Mouse (Mus musculus) CH12.LX (cell line): ENCODE data around the gene Rpp14. TPM values are rescaled to one million over a fixed set of nuclear protein-coding genes. Genes with fewer than 3 reads are reported as not detected.

Experiments
- DNase-seq: peaks from one replicate; pipeline ENCODE4 v3.0.0-alpha.2; 2013; ENCODE audit errors: extremely low read depth
- H3K27ac ChIP-seq: 2 replicates; pipeline ENCODE4 v1.5.1; 2012; ENCODE audit warnings: low read depth, mild to moderate bottlenecking, control low read depth, moderate library complexity; ENCODE audit not compliant: insufficient read depth
- H3K27me3 ChIP-seq: replicated peaks from 2 replicates; pipeline ENCODE3; 2012; ENCODE audit warnings: inconsistent platforms
- H3K36me3 ChIP-seq, 2 experiments: replicated peaks in 1 of 2; 2 replicates each; pipeline versions ENCODE3 to v1.6.1; 2012; ENCODE audit warnings: inconsistent platforms in 1 of 2, low read length in 1 of 2, mild to moderate bottlenecking in 1 of 2, mixed read lengths in 1 of 2, moderate library complexity in 1 of 2; ENCODE audit not compliant: control insufficient read depth in 1 of 2, insufficient read depth in 1 of 2
- H3K4me1 ChIP-seq, 2 experiments: 2 replicates each; pipeline ENCODE4 v1.6.1; 2012; ENCODE audit warnings: inconsistent platforms in 1 of 2, moderate library complexity in 1 of 2; ENCODE audit not compliant: insufficient read depth in 2 of 2, control insufficient read depth in 1 of 2
- H3K4me2 ChIP-seq: 2 replicates; pipeline ENCODE4 v1.6.1; 2012; ENCODE audit warnings: low read depth, mild to moderate bottlenecking, control low read depth; ENCODE audit not compliant: poor library complexity, insufficient read depth, severe bottlenecking
- H3K4me3 ChIP-seq, 3 experiments: fragments of 150-350 bp in 1 of 3; sonication (generic) in 1 of 3; replicated peaks in 1 of 3; 2 replicates each; pipeline versions ENCODE3 to v1.5.1; 2011 to 2012; ENCODE audit warnings: low read depth in 2 of 3, low read length in 2 of 3, mild to moderate bottlenecking in 2 of 3, moderate library complexity in 2 of 3, control low read depth in 1 of 3, improper control_type of control experiment in 1 of 3, inconsistent platforms in 1 of 3, mixed read lengths in 1 of 3; ENCODE audit not compliant: poor library complexity in 1 of 3
- H3K79me2 ChIP-seq: replicated peaks from 2 replicates; pipeline ENCODE4 v1.6.1; 2012; ENCODE audit warnings: mild to moderate bottlenecking, moderate library complexity; ENCODE audit not compliant: control insufficient read depth, poor library complexity, insufficient read depth, severe bottlenecking; ENCODE audit errors: extremely low read depth
- H3K9ac ChIP-seq: 2 replicates; pipeline ENCODE4 v1.6.1; 2012; ENCODE audit warnings: low read depth, mild to moderate bottlenecking, control low read depth, moderate library complexity; ENCODE audit not compliant: insufficient read depth
- H3K9me3 ChIP-seq: replicated peaks from 2 replicates; pipeline ENCODE3; 2012; ENCODE audit warnings: low read length, inconsistent platforms, mixed read lengths
- CHD1 ChIP-seq: IDR thresholded peaks from 2 replicates; pipeline ENCODE4 v1.6.1; 2012; ENCODE audit warnings: low read depth, low read length, improper control_type of control experiment, inconsistent platforms
- CHD2 ChIP-seq: IDR thresholded peaks from 2 replicates; pipeline ENCODE4 v1.6.1; 2011; ENCODE audit warnings: low read length, improper control_type of control experiment
- EP300 ChIP-seq: IDR thresholded peaks from 2 replicates; pipeline ENCODE4 v1.6.1; 2011; ENCODE audit warnings: low read length, improper control_type of control experiment
- ETS1 ChIP-seq: conservative IDR thresholded peaks from 2 replicates; pipeline ENCODE4 v1.6.1; 2012; ENCODE audit warnings: low read depth, mild to moderate bottlenecking, inconsistent platforms, low read length, improper control_type of control experiment, moderate library complexity
- GABPA ChIP-seq: IDR thresholded peaks from 2 replicates; pipeline ENCODE4 v1.6.1; 2012; ENCODE audit warnings: low read depth, low read length, improper control_type of control experiment, inconsistent platforms; ENCODE audit not compliant: insufficient replicate concordance
- HCFC1 ChIP-seq: IDR thresholded peaks from 2 replicates; pipeline ENCODE4 v1.6.1; 2012; ENCODE audit warnings: low read depth, mild to moderate bottlenecking, inconsistent platforms, low read length, improper control_type of control experiment
- IRF4 ChIP-seq: IDR thresholded peaks from 2 replicates; pipeline ENCODE4 v1.6.1; 2014; ENCODE audit warnings: low read depth, mild to moderate bottlenecking, inconsistent platforms, low read length, improper control_type of control experiment
- JUND ChIP-seq: conservative IDR thresholded peaks from 2 replicates; pipeline ENCODE4 v1.6.1; 2011; ENCODE audit warnings: low read depth, low read length, improper control_type of control experiment
- MAFK ChIP-seq: IDR thresholded peaks from 2 replicates; pipeline ENCODE4 v1.6.1; 2011; ENCODE audit warnings: low read length, improper control_type of control experiment; ENCODE audit not compliant: insufficient replicate concordance
- MAX ChIP-seq: IDR thresholded peaks from 2 replicates; pipeline ENCODE4 v1.6.1; 2011; ENCODE audit warnings: low read length, improper control_type of control experiment
- MAZ ChIP-seq: IDR thresholded peaks from 2 replicates; pipeline ENCODE4 v1.6.1; 2012; ENCODE audit warnings: low read depth, mild to moderate bottlenecking, inconsistent platforms, low read length, improper control_type of control experiment, moderate library complexity
- MYC ChIP-seq: IDR thresholded peaks from 2 replicates; pipeline ENCODE4 v1.6.1; 2011; ENCODE audit warnings: low read depth, mild to moderate bottlenecking, improper control_type of control experiment, low read length
- NELFE ChIP-seq: IDR thresholded peaks from 2 replicates; pipeline ENCODE4 v1.6.1; 2011; ENCODE audit warnings: low read depth, low read length, improper control_type of control experiment
- PAX5 ChIP-seq: IDR thresholded peaks from 2 replicates; pipeline ENCODE4 v1.6.1; 2012; ENCODE audit warnings: low read length, inconsistent platforms, mixed read lengths
- POLR2A ChIP-seq: IDR thresholded peaks from 2 replicates; pipeline ENCODE4 v1.6.1; 2011; ENCODE audit warnings: low read depth, mild to moderate bottlenecking, improper control_type of control experiment, low read length
- POLR2AphosphoS2 ChIP-seq: IDR thresholded peaks from 2 replicates; pipeline ENCODE4 v1.6.1; 2011; ENCODE audit warnings: low read depth, low read length, improper control_type of control experiment
- RCOR1 ChIP-seq: conservative IDR thresholded peaks from 2 replicates; pipeline ENCODE4 v1.6.1; 2012; ENCODE audit warnings: low read depth, mild to moderate bottlenecking, inconsistent platforms, low read length, improper control_type of control experiment
- SIN3A ChIP-seq: IDR thresholded peaks from 2 replicates; pipeline ENCODE4 v1.6.1; 2012; ENCODE audit warnings: low read length, improper control_type of control experiment, inconsistent platforms
- TBP ChIP-seq: conservative IDR thresholded peaks from 2 replicates; pipeline ENCODE4 v1.6.1; 2011; ENCODE audit warnings: low read depth, low read length, improper control_type of control experiment
- TCF12 ChIP-seq: IDR thresholded peaks from 2 replicates; pipeline ENCODE4 v1.6.1; 2014; ENCODE audit warnings: low read depth, mild to moderate bottlenecking, inconsistent platforms, low read length, improper control_type of control experiment
- UBTF ChIP-seq: IDR thresholded peaks from 2 replicates; pipeline ENCODE4 v1.6.1; 2012; ENCODE audit warnings: low read depth, mild to moderate bottlenecking, inconsistent platforms, low read length, improper control_type of control experiment, moderate library complexity
- USF1 ChIP-seq: IDR thresholded peaks from 2 replicates; pipeline ENCODE4 v1.6.1; 2014; ENCODE audit warnings: low read depth, mild to moderate bottlenecking, inconsistent platforms, low read length, improper control_type of control experiment
- ZC3H11A ChIP-seq: IDR thresholded peaks from 2 replicates; pipeline ENCODE4 v1.6.1; 2012; ENCODE audit warnings: low read depth, mild to moderate bottlenecking, inconsistent platforms, low read length, improper control_type of control experiment
- ZMIZ1 ChIP-seq: IDR thresholded peaks from 2 replicates; pipeline ENCODE4 v1.6.1; 2012; ENCODE audit warnings: low read depth, mild to moderate bottlenecking, inconsistent platforms, low read length, improper control_type of control experiment
- ZNF384 ChIP-seq: IDR thresholded peaks from 2 replicates; pipeline ENCODE4 v1.6.1; 2012; ENCODE audit warnings: low read depth, low read length, improper control_type of control experiment, inconsistent platforms
- dilution Hi-C: fragments of 300-500 bp; cut with MboI; formaldehyde crosslinking; loops from 2 replicates; pipeline ENCODE4 v1.14.3; 2020; ENCODE audit warnings: low sequenced_read_pairs; ENCODE audit not compliant: extremely low pct_unique_long_range_greater_than_20kb, extremely low pct_ligation_motif_present
- in situ Hi-C: fragments of 300-500 bp; cut with MboI; formaldehyde crosslinking; loops from 3 replicates; pipeline ENCODE4 v1.14.3; 2019; ENCODE audit warnings: low sequenced_read_pairs, low pct_ligation_motif_present, low pct_unique_long_range_greater_than_20kb, mixed read lengths
- polyA plus RNA-seq: library from polyadenylated mRNA; unstranded; fragments of >175 nt; gene quantifications from 2 replicates; pipeline ENCODE4 v1.2.1, GENCODE M21; 2012; ENCODE audit warnings: low read depth; ENCODE audit not compliant: insufficient read length
- total RNA-seq, 2 experiments: library from RNA; depleted of rRNA; stranded (reverse); fragments of 300-350 nt in 1 of 2; fragments of >200 nt in 1 of 2; gene quantifications; 2 replicates each; pipeline ENCODE4 v1.2.3; 2012 to 2014

Gene Rpp14
- total and polyA plus RNA-seq, 3 experiments, result 32.4 to 140 (median 101) TPM

GRCm38 (mm10) chr14:8052661-8053060 is 27.5 kb upstream of the Rpp14 start:
- Histone ChIP-seq H3K4me1 (peaks cover 10 to 35% of the 10 kb centered on the region in 2 experiments), H3K79me2 (0 out of 2 replicates have a peak, but pooled peaks cover 3% of the 10 kb centered on the region), H3K4me2 (no peak overlapping the region), H3K4me3 (no peak overlapping the region), H3K27ac (no peak overlapping the region), H3K27me3 (no peaks in the 10 kb centered on the region), H3K9me3 (no peaks in the 10 kb centered on the region), H3K9ac (no peak overlapping the region), H3K36me3 (peaks cover 40 to 78% of the 10 kb centered on the region in 2 experiments)
- DNase-seq, result no peak
- in situ Hi-C loops, result no loop called here
- no peak for TF ChIP-seq POLR2A
- TF ChIP-seq TBP, result no peak
- no peak for TF ChIP-seq MYC
- no peak for TF ChIP-seq JUND
- no peak for TF ChIP-seq ETS1
- no peak for TF ChIP-seq MAX
- no peak for TF ChIP-seq CHD1
- TF ChIP-seq HCFC1, result no peak
- TF ChIP-seq POLR2AphosphoS2, result no peak
- TF ChIP-seq UBTF, result no peak
- TF ChIP-seq SIN3A, result no peak
- TF ChIP-seq ZMIZ1, result no peak
- no peak for TF ChIP-seq PAX5
- TF ChIP-seq GABPA, result no peak
- TF ChIP-seq ZNF384, result no peak
- no peak for TF ChIP-seq RCOR1
- dilution Hi-C loops, result no loop called here

GRCm38 (mm10) chr14:8054310-8055102 is 25.7 kb upstream of the Rpp14 start:
- Histone ChIP-seq H3K36me3 (peaks cover 34 to 70% of the 10 kb centered on the region in 2 experiments), H3K4me3 (no peak overlapping the region), H3K4me1 (peaks cover 7 to 17% of the 10 kb centered on the region in 2 experiments), H3K27ac (no peak overlapping the region), H3K9ac (no peak overlapping the region), H3K4me2 (no peak overlapping the region), H3K9me3 (no peaks in the 10 kb centered on the region), H3K79me2 (0 out of 2 replicates have a peak, but pooled peaks cover 3% of the 10 kb centered on the region), H3K27me3 (no peaks in the 10 kb centered on the region)
- TF ChIP-seq MAZ (no peak), ZC3H11A (no peak), JUND (no peak), IRF4 (no peak), EP300 (no peak), POLR2AphosphoS2 (no peak), TCF12 (no peak), ZMIZ1 (no peak), SIN3A (no peak), MAX (no peak), PAX5 (no peak), NELFE (no peak), USF1 (no peak), MAFK (no peak), CHD2 (no peak)
- DNase-seq, result no peak
- in situ Hi-C loops (no loop called here), dilution Hi-C loops (no loop called here)
